Mouse (Mus musculus) lung, postnatal 14 days (tissue): ENCODE data around the gene Tnfrsf25.

Source experiments
- DNase-seq: peaks from one replicate; pipeline ENCODE4 v3.0.0; 2021

The Tnfrsf25 gene

DNA sequence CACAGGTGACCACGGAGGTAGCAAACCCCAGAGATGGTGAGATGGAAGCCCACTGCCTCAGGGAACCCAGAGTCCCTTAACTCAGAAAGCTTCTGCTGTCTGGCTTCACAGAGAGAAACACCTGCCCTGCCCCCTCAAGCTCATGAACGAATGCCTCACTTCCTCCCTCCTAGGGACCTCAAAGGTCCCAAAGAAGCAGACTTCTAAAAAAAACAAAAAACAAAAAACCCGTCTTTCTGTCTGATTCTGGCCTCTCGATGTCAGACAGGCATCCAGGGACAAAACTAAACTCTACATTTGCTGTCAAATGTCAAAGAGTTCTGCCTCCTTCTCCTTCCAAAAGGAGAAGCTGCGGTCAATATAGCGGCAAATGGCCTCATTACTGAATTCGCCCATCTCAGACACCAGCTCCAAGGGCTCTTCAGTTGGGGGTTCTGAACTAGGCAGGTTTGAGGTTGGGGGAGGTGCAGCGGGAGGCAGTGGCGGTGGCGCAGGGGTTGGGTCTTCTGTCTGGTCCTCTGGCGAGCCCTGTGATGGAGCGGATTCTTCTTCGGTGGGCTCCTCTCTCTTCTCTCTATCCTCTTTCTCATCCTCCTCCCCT is 8.7 kb downstream of the Tnfrsf25 start:
- no peak for DNase-seq

DNA sequence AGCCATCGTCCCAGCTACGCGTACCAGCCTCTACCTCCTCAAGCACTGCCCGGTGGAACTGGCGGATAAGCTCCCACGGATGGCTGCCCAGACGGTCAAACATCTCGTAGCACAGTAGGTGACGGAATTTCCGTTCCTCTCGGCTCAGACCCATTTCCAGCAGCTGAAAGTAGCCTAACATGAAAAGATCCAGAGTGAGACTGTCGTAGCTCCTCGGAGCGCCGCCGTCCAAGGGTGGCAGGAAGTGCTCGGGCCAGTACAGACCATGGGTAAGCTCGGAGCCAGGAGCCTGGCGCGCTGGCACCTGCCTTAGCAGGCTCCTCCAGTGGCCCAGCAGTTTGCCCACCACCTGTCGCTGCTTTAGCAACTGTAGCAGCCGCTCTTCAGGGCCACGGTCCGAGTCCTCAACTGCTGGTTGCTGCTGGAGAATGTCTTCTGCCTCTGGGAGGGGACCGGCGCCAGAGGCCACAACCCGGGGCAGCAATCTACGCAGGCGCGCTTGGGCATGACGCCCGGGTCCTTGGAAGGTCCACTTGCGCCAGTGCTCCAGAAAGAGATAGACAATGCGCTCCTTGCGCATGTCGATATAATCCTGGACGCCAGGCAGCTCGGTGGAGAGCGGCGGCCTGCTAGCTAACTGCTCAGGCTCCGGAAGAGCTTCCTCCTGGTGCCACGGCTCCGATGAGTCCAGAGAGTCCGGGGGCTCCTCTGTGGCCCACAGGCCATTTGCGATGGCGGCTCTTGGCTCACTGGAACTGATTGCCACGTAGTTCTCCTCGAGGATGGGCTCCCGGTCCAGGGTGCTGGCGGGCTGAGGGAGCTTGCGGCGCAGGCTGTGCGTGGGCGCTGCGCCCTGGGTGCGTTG is 9.7 kb downstream of the Tnfrsf25 start:
- DNase-seq = peak; percentile 65

DNA sequence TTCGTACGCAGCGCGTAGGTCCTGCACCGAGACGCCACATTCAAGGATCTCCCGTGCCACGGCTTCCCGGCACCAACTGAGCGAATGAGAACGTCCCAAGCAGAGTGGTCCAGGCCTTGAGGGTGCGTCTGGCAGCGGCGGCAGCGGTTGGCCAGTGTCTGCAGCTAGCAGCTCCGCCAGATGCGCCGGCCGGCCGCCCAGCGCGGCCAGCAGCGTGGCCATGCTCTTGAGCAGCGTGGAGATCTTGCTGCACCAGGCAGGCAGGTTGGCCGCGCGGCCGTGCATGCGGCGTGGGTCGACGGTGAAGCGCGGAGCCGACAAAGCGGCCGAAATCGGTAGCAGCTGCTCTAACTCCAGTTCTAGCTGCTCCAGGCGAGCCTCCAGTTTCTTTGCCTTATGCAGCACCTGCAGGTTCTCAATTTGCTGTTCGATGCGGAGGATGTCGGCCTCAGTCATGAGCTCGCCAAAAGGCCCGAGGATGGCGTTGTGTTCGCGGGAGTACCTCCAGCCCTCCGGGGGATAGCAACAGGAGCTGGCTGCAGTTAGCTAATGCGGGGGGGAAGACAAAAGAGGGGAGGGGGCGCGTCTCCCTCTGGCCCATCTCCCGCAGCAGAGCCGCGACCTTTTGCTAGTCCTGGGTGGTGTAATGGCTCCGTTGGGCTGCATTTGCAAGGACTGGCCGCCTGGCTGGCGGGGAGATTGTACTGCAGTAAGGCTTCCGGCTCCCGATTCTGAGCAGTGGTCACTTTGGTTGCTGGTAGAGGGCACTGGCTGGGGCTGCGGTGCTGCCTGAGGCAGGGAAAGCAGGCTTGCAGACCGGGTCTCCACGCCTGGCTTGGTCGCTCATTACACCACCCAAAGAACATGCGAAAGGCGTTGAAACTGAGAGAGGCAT is 10.5 kb downstream of the Tnfrsf25 start:
- DNase-seq = no peak

DNA sequence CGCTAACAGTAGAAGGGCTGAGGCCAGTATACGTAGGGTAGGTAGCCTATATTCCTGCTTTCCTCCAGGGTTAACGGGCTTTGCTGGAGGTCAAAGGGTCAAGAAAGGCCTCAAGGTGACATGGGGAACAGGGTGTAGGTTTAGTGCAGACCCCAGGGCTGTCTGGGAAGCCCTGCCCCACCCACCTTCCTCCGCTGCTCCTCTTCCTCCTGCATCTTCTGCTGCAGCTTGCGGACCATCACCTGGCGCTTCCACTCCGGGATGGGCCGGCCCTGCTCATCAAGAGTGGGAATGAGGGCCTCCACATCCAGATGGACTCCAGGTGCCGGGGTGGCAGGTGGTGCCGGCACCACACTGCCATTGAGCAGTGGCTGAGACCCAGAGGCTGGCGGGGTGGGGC is 12.2 kb downstream of the Tnfrsf25 start:
- no peak for DNase-seq

DNA sequence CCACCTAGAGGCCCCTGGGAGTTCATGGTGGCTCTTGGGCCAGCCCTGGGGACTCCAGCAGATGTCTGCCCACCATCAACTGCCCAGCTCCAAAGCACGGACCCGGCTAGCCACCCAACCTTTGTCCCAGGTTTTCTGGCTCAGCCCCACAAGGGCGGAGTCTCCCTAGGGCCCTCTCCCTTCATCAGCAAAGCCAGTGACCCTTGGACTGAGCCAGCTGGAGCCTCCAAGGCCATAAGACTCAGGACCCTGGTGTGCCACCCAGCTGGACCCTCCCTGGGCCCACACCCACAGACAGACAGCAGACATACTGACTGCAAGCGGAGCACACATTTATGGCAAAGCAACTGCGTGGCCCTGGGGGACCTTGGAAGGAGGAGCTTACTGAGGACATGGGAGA is 13.1 kb downstream of the Tnfrsf25 start:
- no peak for DNase-seq

DNA sequence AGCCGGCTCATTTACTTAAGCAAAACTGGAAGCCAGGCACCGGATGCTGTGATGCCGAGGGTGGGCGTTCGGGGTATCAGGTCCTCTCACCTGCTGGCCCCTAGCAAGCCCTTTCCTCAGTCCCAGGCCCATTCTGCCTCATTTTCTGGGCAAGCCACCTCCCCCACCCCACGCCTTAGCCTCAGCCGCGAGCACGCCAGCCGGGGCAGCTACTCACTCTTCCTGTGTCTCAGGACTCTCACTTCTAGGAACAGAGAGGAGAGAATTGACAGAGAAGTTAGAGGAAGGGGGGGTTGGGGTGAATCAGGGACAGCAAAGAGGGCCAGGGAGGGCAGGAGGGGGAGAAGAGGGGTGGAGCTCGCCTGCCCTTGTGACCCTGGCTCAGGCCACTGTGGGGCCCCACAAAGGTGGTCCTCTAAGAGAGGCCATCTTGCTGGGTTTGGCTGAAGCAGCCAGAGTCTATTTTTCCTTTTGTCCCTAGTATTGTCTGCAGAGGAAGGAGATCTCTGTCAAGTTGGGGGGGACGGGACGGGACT is 13.7 kb downstream of the Tnfrsf25 start:
- no peak for DNase-seq

DNA sequence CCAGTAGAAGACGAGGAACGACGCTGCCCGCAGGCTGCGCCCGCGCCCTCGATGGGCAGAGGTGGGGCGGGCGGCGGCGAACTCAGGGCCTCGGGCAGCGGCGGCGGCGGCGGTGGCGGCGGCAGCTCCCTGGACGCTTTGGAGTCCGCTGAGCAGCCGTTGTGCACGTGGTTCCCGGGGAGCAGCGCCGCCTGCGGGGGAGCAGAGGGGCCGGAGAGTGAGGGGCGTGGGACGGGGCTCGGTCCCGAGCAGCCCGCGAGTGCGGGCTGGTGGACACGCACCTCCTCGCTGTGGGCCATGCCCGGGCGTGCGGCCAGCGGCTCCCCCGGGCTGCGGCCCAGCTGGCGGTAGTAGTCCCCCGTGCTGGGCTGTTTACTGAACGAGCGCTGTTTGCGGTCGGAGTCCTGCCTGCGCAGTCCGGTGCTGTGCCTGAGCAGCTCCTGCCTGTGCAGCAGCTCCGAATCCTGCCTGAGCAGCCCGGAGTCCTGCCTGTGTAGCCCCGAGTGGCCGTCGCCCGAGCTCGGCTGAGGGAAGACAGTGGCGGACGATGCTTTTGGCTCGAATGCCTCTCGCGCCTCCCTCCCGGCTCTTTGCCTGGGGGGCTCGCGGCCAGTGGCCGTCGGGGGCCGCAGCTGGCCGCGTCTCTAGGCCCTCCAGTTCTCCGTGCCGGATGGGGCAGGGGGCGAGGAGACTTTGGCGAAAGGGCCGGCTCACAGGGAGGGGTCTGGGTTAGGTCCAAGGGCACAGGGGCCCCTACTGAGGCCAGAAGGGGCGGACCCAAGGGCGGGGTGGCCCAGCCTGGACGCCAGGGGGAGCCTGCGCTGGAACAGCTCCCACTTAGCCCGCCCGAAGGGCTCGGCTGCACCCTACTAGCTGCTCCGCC is 15.3 kb downstream of the Tnfrsf25 start:
- peak; percentile 69 for DNase-seq

DNA sequence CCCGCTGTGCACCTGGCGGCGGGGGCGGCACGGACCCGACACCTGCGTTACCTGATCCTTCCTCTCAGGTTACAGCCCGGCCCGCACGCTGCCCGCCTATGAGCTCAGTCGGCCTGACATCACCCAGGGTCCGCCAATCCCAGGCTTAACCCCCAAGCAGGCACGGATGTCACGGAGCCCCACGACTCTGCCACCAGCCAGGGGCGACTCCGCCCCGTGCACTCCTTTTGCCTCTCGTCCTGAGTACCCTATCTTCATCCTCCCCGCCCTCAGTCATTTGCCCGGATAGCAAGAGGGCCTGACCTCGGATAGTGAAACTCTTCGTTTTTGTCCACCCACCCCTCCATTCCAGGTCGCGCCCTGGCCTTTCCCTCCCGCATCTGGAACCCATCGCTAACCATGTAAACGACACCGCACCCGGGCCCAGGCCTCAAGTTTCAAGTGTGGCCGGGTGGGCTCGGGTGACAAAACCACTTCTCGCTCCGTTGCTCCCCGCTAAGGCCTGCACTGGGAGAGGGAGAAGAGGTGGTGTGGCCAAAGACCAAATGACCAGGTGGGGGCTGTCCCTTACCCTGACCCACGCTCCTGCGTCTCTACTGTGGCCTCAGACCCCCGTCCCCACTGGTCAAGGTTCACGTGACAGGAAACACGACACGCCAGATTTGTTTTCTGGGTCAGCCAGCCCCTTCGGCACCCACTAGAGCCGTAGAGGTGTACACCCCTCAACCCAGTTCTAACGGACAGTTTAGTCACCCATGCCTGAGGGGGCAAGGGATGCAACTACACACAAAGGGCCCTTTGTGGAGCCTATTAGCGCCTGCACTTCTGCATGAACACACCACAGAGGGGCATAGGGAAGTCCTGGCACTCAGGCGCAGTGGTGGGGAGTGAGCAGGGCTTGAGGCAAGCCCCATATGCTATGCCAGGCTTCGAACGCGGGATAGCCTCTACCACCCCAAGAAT is 16.4 kb downstream of the Tnfrsf25 start:
- no peak for DNase-seq

DNA sequence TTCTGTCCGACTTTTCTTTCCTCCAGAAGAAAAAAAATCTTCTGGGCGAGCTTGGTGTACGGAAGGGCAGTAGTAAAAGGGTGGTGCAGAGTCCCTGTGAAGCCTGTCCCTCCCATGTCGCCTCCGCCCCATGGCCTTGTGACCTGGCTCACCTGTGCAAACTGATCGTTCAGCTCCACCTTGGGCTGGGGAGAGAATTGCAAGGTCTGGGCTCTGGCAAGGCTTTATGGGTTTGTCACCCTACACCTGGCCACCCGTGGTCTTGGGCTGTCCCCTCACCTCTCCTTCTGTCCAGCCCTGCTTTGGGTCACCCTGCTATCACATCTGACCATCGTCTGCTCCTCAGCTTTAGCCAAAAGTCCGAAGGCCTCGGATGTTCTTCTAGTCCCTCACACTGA is 17.0 kb downstream of the Tnfrsf25 start:
- DNase-seq = no peak

DNA sequence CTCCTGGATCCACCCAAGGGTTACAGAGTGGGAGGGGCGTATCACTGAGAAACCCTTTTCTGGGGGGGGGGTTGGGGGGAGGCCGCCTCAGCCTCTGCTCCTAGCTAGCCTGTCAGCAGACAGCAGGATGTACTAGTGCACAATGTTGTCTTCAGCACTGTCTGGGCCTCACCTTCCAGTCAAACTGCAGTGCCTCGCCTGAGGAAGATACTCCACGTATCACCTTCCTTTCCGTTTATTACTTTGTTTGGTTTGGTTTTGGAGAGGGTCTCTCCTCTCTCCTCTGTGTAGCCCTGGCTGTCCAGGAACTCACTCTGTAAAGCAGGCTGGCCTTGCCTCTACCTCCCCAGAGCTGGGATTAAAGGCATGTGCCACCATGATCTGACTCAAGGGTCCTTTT is 17.5 kb downstream of the Tnfrsf25 start:
- no peak for DNase-seq

DNA sequence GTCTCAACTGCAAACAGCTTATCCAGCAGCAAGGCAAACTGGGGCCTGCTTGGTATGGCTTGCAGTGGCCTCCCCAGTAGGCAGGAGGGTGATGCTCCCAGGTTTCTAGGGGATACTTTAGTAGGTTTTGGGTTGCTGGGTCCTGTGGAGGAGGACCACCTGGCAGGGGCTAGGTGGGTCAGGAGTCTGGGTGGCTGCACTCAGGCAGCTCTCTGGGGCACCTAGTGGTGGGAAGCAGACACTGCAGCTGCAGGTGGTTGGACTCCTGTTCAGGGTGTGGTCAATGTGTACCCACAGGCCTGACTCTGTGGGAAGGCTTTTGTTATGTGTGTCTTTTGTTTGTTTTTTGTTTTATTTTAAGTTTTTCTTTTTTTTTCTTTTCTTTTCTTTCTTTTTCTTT is 18.8 kb downstream of the Tnfrsf25 start:
- DNase-seq = peak; percentile 67

DNA sequence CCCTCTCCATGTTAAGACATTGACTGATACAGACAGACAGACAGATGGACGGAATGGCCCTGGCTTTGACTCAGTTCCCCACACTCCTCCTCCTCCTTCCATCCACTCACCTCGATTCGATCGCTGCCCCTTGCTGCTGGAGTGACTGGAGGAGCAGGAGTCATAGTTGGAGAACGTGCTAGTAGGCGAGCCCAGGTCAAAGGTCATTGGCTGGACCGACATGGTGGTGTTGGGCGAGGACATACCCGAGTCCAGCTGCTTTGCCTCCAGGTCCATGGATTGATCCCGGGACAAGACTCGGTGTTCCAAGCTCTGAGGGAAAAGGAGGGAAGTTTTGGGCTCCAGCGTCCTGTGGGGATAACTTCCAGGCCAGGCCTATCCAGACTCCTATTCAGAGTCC is 19.6 kb downstream of the Tnfrsf25 start:
- DNase-seq = no peak

DNA sequence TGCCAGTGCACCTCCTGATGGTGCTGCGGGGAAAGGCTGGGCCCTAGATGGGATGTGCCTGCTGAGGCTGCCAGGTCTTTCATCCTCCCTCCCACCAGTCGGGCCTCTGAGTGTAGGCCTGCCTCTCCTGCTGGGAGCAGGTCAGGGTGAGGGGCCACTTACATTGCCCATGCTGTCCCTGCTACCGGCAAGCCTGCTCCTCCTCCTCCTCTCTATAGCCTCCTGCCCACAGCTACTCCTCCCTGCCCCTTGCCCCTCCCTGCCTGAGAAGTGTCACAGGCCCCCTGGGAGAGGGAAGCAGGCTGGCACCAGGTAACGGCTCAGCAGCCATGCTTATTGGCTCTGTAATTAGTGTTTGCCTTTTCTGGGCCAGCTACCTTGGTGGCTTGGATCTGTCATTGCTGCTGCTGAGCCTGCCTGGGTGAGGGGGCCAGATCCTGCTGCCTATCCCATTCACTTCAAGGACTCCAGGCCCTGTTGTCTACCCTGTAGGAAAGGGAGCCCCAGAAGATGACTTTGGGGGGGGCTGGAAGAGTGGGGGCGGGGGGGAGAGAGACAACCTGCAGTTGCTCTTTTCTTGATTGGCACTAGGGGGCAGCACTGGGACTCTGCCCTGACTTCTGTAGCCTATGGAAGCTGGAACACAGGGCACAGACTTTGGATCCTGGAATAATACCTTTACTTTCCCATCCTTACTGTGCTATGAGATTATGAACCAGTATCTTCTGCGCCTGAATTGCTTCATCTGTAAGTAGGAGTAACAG is 20.6 kb downstream of the Tnfrsf25 start:
- DNase-seq = peak; percentile 34

DNA sequence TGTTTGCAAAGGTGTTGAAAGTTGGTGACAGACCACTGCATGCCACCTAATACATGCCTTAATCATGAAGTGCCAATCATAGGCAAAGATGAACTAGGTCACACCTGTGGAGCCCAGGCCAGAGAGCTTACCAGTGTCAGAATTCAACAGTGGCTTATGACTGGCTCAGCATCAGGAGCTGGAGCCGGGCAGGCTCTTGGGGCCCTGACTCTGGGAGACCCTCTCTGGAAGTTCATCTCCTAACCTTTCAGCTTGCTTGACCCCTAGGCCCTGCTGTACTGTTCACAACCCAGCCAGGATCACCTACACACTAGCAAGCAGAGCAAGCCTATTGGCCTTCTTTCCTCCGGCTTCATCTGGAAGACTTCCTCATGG is 21.1 kb downstream of the Tnfrsf25 start:
- DNase-seq = no peak

DNA sequence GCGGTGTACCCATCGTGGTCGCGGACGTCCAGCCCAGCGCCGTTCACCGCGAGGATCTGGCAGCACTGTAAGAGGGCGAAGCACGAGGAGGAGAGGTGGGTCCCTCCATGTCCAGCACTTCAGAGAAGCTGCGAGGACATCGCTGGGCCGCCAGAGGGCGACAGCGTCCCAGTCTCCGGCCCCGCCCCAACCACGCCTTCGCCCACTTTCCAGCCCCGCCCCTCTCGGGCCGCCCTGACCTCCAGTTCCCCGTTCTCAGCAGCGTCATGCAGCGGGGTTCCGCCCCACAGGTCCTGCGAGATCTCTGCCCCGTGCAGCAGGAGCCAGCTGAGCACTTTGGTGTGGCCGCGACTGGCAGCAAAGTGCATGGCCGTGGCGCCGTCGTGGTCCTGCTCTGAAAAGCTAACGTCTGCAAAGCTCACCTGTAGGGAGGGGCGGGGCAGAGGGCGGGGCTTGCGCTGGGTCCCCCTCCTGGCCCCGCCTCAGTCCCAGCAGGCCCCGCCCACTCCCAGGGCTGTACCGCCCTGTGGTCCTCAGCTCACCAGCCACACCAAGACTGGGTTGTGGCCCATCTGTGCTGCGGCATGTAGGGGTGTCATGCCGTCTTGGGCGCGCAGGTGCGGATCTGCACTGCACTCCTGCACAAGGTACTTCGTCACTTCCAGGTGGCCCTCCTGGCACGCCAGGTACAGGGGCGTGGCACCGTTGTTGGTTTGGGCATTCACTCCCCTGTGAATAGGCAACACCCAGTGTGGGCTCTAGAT is 22.9 kb downstream of the Tnfrsf25 start:
- peak; percentile 92 for DNase-seq

DNA sequence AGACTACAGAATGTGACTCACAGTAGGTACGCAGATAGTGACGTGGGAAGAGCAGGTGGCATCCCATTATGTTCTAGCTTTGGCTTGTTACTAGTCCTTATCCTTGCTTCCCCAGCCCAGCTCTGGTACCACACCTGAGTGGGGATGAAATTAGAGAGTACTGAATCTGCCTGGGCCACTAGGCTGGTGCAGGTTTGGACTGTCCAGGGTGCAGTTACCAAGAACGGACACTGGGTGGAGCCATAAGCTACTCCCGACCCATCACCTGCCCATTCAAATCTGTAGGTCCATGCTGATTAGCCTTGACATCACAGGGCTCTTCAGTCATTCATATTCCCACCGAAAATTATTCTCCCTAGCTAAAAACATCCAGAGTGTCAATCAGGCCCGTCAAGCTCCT is 24.7 kb downstream of the Tnfrsf25 start:
- peak; percentile 64 for DNase-seq

DNA sequence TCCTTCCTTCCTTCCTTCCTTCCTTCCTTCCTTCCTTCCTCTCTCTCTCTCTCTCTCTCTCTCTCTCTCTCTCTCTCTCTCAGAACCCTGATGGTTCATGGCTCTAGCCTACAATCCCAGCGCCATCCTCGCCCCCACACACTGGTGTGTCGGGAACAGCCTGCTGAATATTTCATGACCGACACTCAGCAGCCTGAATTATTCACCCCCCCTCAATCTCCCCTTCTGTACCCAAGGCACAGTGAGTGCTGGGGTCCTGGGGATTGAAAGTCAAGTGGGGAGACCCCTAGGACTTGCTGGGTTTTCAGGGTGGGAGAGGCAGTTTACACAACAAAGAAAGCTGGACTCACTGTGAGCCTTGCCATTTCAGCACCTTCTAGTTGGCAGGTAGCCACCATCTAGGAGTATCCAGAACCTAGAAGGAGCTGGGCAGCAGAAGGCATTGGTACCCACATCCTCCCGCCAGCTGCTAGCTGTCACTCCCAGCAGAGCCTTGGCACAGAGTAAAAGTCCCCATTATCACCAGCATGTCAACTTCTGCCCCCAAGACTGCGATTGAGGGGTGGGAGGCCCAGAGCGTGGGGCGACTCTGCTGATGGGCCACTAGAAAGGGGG is 25.9 kb downstream of the Tnfrsf25 start:
- no peak for DNase-seq

DNA sequence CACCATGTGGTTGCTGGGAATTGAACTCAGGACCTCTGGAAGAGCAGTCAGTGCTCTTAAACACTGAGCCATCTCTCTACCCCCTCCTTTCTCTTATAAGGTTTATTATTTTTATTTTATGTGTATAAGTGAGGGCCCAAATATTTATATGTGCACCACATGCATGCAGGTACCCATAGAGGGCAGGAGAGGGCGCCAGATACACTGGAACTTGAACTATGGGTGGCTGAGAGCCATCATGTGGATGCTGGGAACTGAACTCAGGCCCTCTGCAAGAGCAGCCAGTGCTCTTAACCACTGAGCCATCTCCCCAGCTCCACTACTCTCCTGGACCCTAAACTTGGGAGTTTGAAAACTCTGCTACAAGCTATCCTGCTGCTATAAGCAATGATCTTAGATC is 27.9 kb downstream of the Tnfrsf25 start:
- no peak for DNase-seq

DNA sequence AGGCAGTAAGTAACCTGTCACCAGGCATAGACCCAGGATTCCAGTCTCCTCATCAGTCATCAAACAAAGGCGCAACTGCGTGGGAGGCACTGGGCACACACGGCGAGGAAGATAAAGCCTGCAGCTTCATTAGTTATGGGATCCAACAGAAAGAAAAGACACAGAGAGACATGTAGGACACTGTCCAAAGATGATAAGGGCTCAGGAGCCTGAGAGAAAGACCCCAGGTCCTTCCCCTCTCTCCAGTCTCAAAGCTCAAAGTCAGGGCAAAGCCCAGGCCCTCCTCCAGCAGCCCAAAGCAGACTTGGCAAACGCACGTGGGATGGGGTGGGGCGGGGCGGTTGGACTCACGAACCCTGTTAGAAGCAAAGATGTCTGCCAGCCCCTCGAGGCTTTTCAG is 29.7 kb downstream of the Tnfrsf25 start:
- no peak for DNase-seq
